Mouse (Mus musculus): ENCODE results near the gene Tmem117. TPM values are rescaled to one million over a fixed set of nuclear protein-coding genes. Genes with fewer than 3 reads are reported as not detected.

Tmem117 gene
- polyA plus RNA-seq, 1 experiment from 2014 or later, result 4.5 TPM

DNA sequence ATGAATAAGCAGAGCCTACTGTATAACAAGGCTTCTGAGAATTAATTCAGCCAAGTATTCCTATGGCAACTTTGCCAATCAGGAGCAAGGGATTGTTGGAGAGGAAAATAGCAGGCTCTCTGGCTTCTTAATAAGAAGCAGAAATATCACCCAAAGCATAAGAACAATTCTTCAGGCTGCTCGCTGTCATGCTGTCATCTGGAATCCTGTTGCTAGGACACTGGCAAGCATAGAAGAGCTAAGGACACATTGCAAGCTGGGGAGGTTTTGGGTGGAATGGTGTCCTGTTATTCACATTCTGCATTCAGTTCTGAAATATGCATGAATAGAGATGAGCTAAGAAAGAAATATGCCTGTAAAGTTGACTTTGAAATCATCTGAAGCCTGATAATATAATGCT lies 439.8 kb downstream of the Tmem117 start:
- 0 out of 2 replicates have a peak, but pooled peaks cover 5% of the 10 kb centered on the region for H3K4me1 ChIP-seq
- no peak for ATAC-seq (replicated peaks)

DNA sequence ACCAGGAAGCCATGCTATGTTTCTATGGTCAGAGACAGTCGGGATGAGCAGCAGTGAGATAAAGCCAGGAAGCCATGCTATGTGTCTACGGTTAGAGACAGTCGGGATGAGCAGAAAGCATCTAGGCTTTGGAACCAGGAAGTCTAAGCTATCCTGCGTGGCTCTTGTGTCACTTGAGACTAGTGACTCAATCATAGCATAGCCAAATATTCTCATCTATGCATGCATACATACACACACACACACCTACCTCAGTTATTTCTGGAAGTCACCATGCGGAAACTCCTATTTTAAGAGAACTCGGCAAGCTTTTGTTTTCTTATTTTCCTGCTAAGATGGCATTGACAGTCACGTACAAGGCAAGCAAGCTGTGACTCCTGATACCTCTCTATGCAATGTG lies 441.8 kb downstream of the Tmem117 start:
- Histone ChIP-seq H3K4me1 (peaks cover 10% of the 10 kb centered on the region), H3K9me3 (no peaks in the 10 kb centered on the region), H3K27ac (replicated peaks) (no peak overlapping the region), H3K9ac (replicated peaks) (no peak overlapping the region), H3K4me3 (no peak overlapping the region), H3K36me3 (no peaks in the 10 kb centered on the region), H3K27me3 (no peaks in the 10 kb centered on the region), H3K4me2 (replicated peaks) (no peak overlapping the region)
- no peak for ATAC-seq (replicated peaks)
- WGBS, result 93% methylated on average over 7 of the region's 7 CpGs

More for the DNA sequence above, 439.8 kb downstream of the Tmem117 start:
- H3K9ac ChIP-seq (replicated peaks), result no peak overlapping the region
- WGBS, result 68% methylated on average over 1 of the region's 1 CpGs
- H3K27ac ChIP-seq (replicated peaks), result no peak overlapping the region
- H3K4me3 ChIP-seq, result no peak overlapping the region
- no peaks in the 10 kb centered on the region for H3K9me3 ChIP-seq
- no peaks in the 10 kb centered on the region for H3K36me3 ChIP-seq
- no peak overlapping the region for H3K4me2 ChIP-seq (replicated peaks)
- H3K27me3 ChIP-seq, result no peaks in the 10 kb centered on the region

- Histone ChIP-seq H3K27me3 (no peaks in the 10 kb centered on the region), H3K4me3 (no peak overlapping the region), H3K4me2 (replicated peaks) (no peak overlapping the region), H3K27ac (replicated peaks) (peak overlapping the region; percentile 39), H3K36me3 (no peaks in the 10 kb centered on the region), H3K9me3 (no peaks in the 10 kb centered on the region), H3K9ac (replicated peaks) (no peak overlapping the region), H3K4me1 (peaks cover 6% of the 10 kb centered on the region)
- WGBS, result 69% methylated on average over 12 of the region's 12 CpGs
- ATAC-seq (replicated peaks), result no peak
Observed at GRCm38 (mm10) chr15:95075356-95075755, 446.3 kb downstream of the Tmem117 start.

- Histone ChIP-seq H3K27me3 (no peaks in the 10 kb centered on the region), H3K27ac (replicated peaks) (0 out of 2 replicates have a peak overlapping the region, but pooled peaks have one; percentile 11), H3K9me3 (no peaks in the 10 kb centered on the region), H3K4me3 (no peak overlapping the region), H3K4me1 (0 out of 2 replicates have a peak, but pooled peaks cover 3% of the 10 kb centered on the region), H3K4me2 (replicated peaks) (no peak overlapping the region), H3K9ac (replicated peaks) (no peak overlapping the region), H3K36me3 (no peaks in the 10 kb centered on the region)
- no peak for ATAC-seq (replicated peaks)
- 66% methylated on average over 11 of the region's 11 CpGs for WGBS
Observed at GRCm38 (mm10) chr15:95081654-95082053, 452.6 kb downstream of the Tmem117 start.

DNA sequence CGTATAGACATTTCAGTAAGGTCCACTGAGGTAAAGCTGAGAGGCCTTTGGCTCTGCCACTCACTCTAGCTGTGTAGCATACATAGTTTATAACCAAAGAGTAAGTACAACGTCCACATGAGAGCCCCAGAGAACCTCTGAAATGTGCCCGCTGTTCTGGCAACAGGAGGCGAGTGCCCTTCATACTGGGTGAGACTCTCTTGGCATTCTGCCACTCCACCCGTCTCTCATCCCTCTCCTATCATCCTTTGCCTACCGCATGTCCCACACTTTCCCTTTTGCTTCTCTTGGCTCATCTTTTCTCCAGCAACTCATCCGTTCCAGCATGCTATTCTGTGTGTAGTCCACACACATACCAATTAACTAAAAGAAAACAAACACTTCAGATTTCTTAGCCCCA lies 456.9 kb downstream of the Tmem117 start:
- Histone ChIP-seq H3K36me3 (no peaks in the 10 kb centered on the region), H3K27ac (replicated peaks) (no peak overlapping the region), H3K4me1 (0 out of 2 replicates have a peak, but pooled peaks cover 3% of the 10 kb centered on the region), H3K9ac (replicated peaks) (no peak overlapping the region), H3K27me3 (no peaks in the 10 kb centered on the region), H3K9me3 (no peaks in the 10 kb centered on the region), H3K4me3 (no peak overlapping the region), H3K4me2 (replicated peaks) (no peak overlapping the region)
- ATAC-seq (replicated peaks), result no peak
- 68% methylated on average over 7 of the region's 7 CpGs for WGBS

- H3K27ac ChIP-seq (replicated peaks), result no peak overlapping the region
- no peak overlapping the region for H3K4me3 ChIP-seq
- H3K27me3 ChIP-seq, result no peaks in the 10 kb centered on the region
- H3K36me3 ChIP-seq, result no peaks in the 10 kb centered on the region
- H3K9me3 ChIP-seq, result no peaks in the 10 kb centered on the region
- no peak for ATAC-seq (replicated peaks)
- WGBS, result 92% methylated on average over 7 of the region's 7 CpGs
- H3K4me1 ChIP-seq, result no peaks in the 10 kb centered on the region
- H3K4me2 ChIP-seq (replicated peaks), result no peak overlapping the region
- no peak overlapping the region for H3K9ac ChIP-seq (replicated peaks)
Observed at GRCm38 (mm10) chr15:95100133-95100532, 471.1 kb downstream of the Tmem117 start.

GRCm38 (mm10) chr15:95101522-95101921 lies 472.5 kb downstream of the Tmem117 start:
- Histone ChIP-seq H3K4me2 (replicated peaks) (no peak overlapping the region), H3K4me3 (no peak overlapping the region), H3K36me3 (no peaks in the 10 kb centered on the region), H3K27ac (replicated peaks) (no peak overlapping the region), H3K4me1 (no peaks in the 10 kb centered on the region), H3K9ac (replicated peaks) (no peak overlapping the region), H3K9me3 (no peaks in the 10 kb centered on the region), H3K27me3 (no peaks in the 10 kb centered on the region)
- no peak for ATAC-seq (replicated peaks)

DNA sequence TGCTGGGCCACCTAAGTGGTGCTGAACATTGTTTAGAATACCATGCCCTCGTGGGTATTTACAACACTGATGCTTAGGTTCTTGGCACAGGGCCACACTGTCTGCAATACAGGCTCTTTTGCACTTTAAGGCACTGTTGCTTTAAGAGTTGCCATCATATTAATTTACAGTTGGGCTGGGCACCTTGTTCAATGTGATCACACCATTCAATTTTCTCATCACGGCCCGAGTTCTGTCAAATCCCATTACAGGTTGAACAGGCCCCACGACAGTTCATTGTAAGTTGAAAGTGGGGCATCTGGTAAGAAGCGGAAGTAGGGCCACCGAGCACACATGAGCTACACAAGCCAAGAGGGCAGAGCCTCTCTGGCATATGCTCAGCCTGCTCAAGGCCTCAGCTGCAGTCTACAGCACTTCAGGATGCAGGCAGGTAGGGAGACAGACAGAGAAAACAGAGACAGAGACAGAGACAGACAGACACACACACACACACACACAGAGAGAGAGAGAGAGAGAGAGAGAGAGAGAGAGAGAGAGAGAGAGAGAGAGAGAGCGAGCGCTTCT lies 478.3 kb downstream of the Tmem117 start:
- Histone ChIP-seq H3K9me3 (no peaks in the 10 kb centered on the region), H3K4me3 (no peak overlapping the region), H3K4me2 (replicated peaks) (no peak overlapping the region), H3K36me3 (no peaks in the 10 kb centered on the region), H3K4me1 (peaks cover 20% of the 10 kb centered on the region), H3K27ac (replicated peaks) (no peak overlapping the region), H3K9ac (replicated peaks) (no peak overlapping the region), H3K27me3 (no peaks in the 10 kb centered on the region)
- ATAC-seq (replicated peaks), result 0 out of 2 replicates have a peak, but pooled peaks have one; percentile 35
- 37% methylated on average over 8 of the region's 8 CpGs for WGBS

GRCm38 (mm10) chr15:95108626-95109025 lies 479.6 kb downstream of the Tmem117 start:
- no peak overlapping the region for H3K4me3 ChIP-seq
- no peak overlapping the region for H3K27ac ChIP-seq (replicated peaks)
- H3K9ac ChIP-seq (replicated peaks), result no peak overlapping the region
- 86% methylated on average over 4 of the region's 4 CpGs for WGBS
- no peak for ATAC-seq (replicated peaks)
- peaks cover 20% of the 10 kb centered on the region for H3K4me1 ChIP-seq
- H3K27me3 ChIP-seq, result no peaks in the 10 kb centered on the region
- H3K36me3 ChIP-seq, result no peaks in the 10 kb centered on the region
- no peaks in the 10 kb centered on the region for H3K9me3 ChIP-seq
- no peak overlapping the region for H3K4me2 ChIP-seq (replicated peaks)

- no peak overlapping the region for H3K27ac ChIP-seq (replicated peaks)
- no peaks in the 10 kb centered on the region for H3K27me3 ChIP-seq
- no peak overlapping the region for H3K9ac ChIP-seq (replicated peaks)
- H3K4me2 ChIP-seq (replicated peaks), result no peak overlapping the region
- H3K36me3 ChIP-seq, result no peaks in the 10 kb centered on the region
- WGBS, result 71% methylated on average over 4 of the region's 4 CpGs
- H3K4me3 ChIP-seq, result no peak overlapping the region
- no peaks in the 10 kb centered on the region for H3K9me3 ChIP-seq
- no peak for ATAC-seq (replicated peaks)
- peaks cover 7% of the 10 kb centered on the region; the same call in 1 of the 2 replicates for H3K4me1 ChIP-seq
Observed at GRCm38 (mm10) chr15:95131401-95131800, 502.4 kb downstream of the Tmem117 start.

DNA sequence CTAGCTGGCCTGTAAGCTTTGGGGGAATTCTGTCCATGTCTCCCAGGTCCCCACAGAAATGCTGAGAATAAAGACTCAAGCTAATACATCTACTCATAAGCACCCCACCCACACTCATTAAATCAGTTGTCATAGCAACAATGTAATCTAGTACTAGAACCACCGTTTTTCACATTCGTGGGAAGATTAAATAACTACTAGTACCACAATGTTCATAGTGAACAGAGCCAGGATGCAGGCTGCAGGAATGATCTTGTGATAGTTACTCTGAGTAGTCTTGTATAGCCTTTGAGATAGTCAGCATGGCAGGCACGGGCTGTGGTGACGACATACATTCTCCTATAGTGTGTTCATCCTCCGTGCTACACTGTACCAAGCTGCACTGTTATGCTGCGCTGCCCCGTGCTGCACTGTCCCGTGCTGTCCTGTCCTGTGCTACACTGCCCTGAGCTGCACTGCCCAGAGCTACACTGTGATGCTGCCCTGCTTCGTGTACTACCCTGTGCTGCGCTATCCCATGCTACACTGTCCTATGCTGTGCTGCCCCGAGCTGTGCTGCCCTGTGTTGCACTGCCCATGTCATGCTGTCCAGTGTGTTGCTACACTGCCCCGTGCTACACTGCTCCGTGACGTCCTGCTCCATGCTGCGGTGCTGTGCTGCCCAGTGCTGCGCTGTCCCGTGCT lies 507.0 kb downstream of the Tmem117 start:
- Histone ChIP-seq H3K9ac (replicated peaks) (no peak overlapping the region), H3K27ac (replicated peaks) (no peak overlapping the region), H3K4me2 (replicated peaks) (no peak overlapping the region), H3K9me3 (no peaks in the 10 kb centered on the region), H3K36me3 (no peaks in the 10 kb centered on the region), H3K27me3 (no peaks in the 10 kb centered on the region), H3K4me1 (peaks cover 15% of the 10 kb centered on the region), H3K4me3 (no peak overlapping the region)
- 87% methylated on average over 17 of the region's 17 CpGs for WGBS
- ATAC-seq (replicated peaks), result peak; percentile 64

- H3K27ac ChIP-seq (replicated peaks), result no peak overlapping the region
- H3K4me1 ChIP-seq, result peaks cover 15% of the 10 kb centered on the region
- no peak for ATAC-seq (replicated peaks)
- 39% methylated on average over 10 of the region's 10 CpGs for WGBS
- H3K36me3 ChIP-seq, result no peaks in the 10 kb centered on the region
- no peak overlapping the region for H3K4me2 ChIP-seq (replicated peaks)
- no peak overlapping the region for H3K4me3 ChIP-seq
- no peaks in the 10 kb centered on the region for H3K27me3 ChIP-seq
- H3K9ac ChIP-seq (replicated peaks), result no peak overlapping the region
- no peaks in the 10 kb centered on the region for H3K9me3 ChIP-seq
Observed at GRCm38 (mm10) chr15:95137018-95137810, 508.2 kb downstream of the Tmem117 start.
